Mouse (Mus musculus): ENCODE measurements around the gene Fam189a2. TPM values are rescaled to one million over a fixed set of nuclear protein-coding genes. Genes with fewer than 3 reads are reported as not detected.

Fam189a2 gene
- polyA plus RNA-seq, 1 experiment from 2014 or later, result 1.4 TPM

DNA sequence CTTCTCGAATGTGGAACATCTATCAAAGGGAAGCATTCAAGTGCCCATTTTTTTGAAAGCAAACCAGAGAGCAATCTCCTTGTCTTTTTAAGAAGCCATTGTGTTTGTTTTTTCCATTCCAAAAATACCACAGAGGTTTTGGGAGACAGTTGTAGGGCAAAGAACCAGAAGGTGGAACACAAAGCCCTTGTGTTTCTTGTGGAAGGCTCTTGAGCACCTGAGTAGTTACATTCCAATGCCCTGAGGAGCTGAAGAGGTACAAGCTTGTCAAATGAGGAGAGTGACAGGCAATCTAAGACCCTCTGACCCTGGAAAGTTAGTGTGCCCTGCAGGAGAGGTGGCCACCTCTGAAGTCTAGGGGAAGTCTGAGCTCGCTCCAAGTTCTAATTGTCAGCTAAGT, 19.7 kb upstream of the Fam189a2 start:
- Histone ChIP-seq H3K27me3 (no peaks in the 10 kb centered on the region), H3K27ac (replicated peaks) (no peak overlapping the region), H3K4me3 (no peak overlapping the region), H3K9ac (replicated peaks) (no peak overlapping the region), H3K4me2 (replicated peaks) (no peak overlapping the region), H3K9me3 (0 out of 2 replicates have a peak, but pooled peaks cover 2% of the 10 kb centered on the region), H3K36me3 (no peaks in the 10 kb centered on the region), H3K4me1 (no peaks in the 10 kb centered on the region)
- WGBS, result 78% methylated on average over 2 of the region's 2 CpGs
- no peak for ATAC-seq (ENCODE audit: low FRiP score, low read depth)

DNA sequence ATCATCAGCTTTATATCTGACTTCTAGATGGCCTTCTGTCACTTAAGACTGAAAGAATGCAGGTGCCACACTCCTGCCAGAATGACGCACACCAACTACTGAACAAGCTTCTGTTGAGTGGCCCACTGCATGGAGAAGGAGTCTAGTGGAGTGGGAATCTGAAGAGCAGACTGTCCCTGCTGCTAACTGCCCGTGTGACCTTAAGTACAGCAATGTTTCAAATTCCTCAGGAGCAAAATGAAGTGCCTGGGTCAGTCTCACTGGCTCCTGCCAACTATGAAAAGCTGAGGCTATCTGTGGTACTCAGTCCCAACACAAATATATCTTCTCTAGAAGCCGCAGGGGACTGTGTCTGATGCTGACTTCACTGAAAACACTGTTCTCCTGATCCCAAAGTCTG, 18.5 kb upstream of the Fam189a2 start:
- 74% methylated on average over 3 of the region's 3 CpGs for WGBS
- ATAC-seq (ENCODE audit: low FRiP score, low read depth), result no peak
- no peak overlapping the region for H3K4me2 ChIP-seq (replicated peaks)

DNA sequence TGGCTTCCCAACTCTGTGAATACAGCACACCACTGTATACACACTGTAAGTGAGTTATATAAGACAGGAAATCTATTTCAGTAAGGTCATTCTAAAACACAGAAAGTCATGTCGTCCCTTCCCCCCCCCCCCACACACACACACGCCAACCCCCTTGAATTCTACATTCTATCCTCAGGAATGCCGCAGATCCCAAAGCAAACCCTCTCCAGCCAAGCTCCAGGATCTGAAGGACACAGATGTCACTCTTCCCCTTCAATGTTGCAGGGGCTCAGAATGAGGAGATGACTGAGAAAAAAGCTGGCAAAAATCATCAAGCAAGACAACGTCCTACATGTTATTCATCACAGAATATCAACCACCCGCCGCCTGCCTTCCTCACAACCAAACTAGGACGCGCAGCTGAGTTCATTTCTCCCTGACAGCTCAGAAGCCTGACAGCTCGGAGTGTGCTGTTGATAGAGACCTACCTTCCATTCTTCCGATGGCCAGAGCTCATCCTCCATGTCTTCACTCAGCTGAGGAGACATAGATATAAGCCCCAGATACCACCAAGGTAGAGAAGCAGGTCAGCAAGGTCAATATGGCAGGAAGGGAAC, 15.7 kb upstream of the Fam189a2 start:
- H3K27ac ChIP-seq (replicated peaks), result no peak overlapping the region
- no peak for ATAC-seq (ENCODE audit: low FRiP score, low read depth)
- no peak overlapping the region for H3K9ac ChIP-seq (replicated peaks)
- H3K4me3 ChIP-seq, result no peak overlapping the region
- H3K36me3 ChIP-seq, result no peaks in the 10 kb centered on the region
- H3K4me1 ChIP-seq, result no peaks in the 10 kb centered on the region
- 92% methylated on average over 10 of the region's 10 CpGs for WGBS
- H3K4me2 ChIP-seq (replicated peaks), result no peak overlapping the region
- no peaks in the 10 kb centered on the region for H3K27me3 ChIP-seq
- H3K9me3 ChIP-seq, result no peaks in the 10 kb centered on the region

More for the DNA sequence above, 18.5 kb upstream of the Fam189a2 start:
- no peak overlapping the region for H3K4me3 ChIP-seq
- no peak overlapping the region for H3K27ac ChIP-seq (replicated peaks)
- H3K27me3 ChIP-seq, result no peaks in the 10 kb centered on the region
- no peaks in the 10 kb centered on the region for H3K4me1 ChIP-seq
- H3K36me3 ChIP-seq, result no peaks in the 10 kb centered on the region
- H3K9ac ChIP-seq (replicated peaks), result no peak overlapping the region
- H3K9me3 ChIP-seq, result no peaks in the 10 kb centered on the region

DNA sequence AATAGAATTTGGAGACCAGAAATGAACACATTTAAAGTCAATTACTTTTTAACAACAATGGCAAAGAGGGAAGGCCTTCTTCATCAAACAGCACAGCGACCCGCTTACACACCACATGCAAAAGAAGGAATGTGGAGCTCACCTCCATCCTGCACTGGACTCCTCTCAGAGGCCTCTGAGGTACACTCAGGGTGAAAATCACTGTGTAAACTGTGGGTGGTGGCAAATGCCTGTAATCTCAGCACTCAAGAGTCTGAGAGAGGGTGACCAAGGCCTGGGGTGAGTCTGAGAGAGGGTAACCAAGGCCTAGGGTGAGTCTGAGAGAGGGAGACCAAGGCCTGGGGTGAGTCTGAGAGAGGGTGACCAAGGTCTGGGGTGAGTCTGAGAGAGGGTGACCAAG, 11.6 kb upstream of the Fam189a2 start:
- Histone ChIP-seq H3K9ac (replicated peaks) (no peak overlapping the region), H3K9me3 (no peaks in the 10 kb centered on the region), H3K27me3 (no peaks in the 10 kb centered on the region), H3K27ac (replicated peaks) (no peak overlapping the region), H3K4me1 (no peaks in the 10 kb centered on the region), H3K4me2 (replicated peaks) (no peak overlapping the region), H3K4me3 (no peak overlapping the region), H3K36me3 (no peaks in the 10 kb centered on the region)
- ATAC-seq (ENCODE audit: low FRiP score, low read depth), result no peak
- WGBS, result 96% methylated on average over 2 of the region's 2 CpGs

DNA sequence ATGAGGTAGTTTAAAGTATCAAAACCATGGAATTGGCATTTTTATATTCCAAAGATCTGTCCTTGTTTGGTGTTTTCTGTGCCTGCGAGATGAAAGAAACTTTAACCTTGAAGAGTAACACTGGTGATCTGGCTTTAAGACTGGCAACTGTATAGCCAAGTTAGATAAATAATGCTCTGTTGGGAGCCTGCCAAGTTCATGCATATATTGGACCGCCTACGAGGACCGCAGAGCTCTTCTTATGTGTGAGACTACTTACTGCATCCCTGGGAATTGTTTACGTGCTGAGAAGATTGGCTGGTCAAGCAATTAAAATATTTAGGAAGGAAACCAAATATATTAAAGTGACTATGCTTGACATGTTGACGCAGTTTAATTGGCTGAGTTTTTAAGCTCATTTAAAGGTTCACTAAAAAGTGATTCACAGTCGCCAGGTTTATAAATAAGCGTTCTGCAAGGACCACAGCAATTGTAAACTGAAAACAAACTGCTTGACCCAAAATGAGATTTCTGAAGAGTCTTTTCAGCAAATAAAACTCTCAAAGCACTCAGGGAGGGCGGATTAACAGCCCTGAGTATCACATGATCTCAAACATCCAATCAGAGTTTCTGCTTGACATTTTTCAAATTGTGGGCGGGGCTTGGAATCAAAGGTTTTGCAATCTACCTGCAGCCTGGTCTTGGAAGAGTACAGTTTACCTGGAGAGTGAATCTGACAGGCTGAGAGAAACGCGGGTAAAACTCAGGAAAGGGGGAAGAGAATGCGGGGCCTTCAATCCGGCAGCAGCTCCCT, 8.4 kb upstream of the Fam189a2 start:
- H3K4me2 ChIP-seq (replicated peaks), result no peak overlapping the region
- H3K4me3 ChIP-seq, result no peak overlapping the region
- 79% methylated on average over 14 of the region's 14 CpGs for WGBS
- H3K9me3 ChIP-seq, result no peaks in the 10 kb centered on the region
- H3K9ac ChIP-seq (replicated peaks), result no peak overlapping the region
- peaks cover 8% of the 10 kb centered on the region; the same call in 1 of the 2 replicates for H3K4me1 ChIP-seq
- no peak overlapping the region for H3K27ac ChIP-seq (replicated peaks)
- H3K36me3 ChIP-seq, result no peaks in the 10 kb centered on the region
- peaks cover 6% of the 10 kb centered on the region; the same call in 1 of the 2 replicates for H3K27me3 ChIP-seq
- ATAC-seq (ENCODE audit: low FRiP score, low read depth), result no peak

DNA sequence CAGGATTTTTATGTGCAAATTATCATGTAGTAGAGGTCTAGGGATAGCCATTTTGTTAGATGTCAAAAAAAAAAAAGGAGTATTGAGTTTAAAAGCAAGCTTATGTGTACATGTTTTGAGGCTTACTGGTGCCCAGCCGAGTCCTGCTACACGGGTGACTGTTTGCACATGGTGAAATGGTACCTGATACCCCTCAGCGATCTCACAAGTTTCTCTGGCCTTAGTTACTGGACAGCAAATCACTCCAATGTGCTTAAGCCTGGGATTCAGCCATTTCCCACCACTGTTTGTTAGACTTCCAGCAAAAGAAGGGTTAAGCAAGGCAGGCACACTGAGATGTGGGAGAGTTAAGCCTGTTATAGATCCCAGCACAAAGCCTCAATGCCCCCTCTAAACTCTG, 3.5 kb upstream of the Fam189a2 start:
- Histone ChIP-seq H3K4me2 (replicated peaks) (no peak overlapping the region), H3K27me3 (peaks cover 34% of the 10 kb centered on the region), H3K4me1 (peaks cover 33% of the 10 kb centered on the region; the same call in 1 of the 2 replicates), H3K9ac (replicated peaks) (no peak overlapping the region), H3K27ac (replicated peaks) (no peak overlapping the region), H3K36me3 (no peaks in the 10 kb centered on the region), H3K4me3 (no peak overlapping the region), H3K9me3 (no peaks in the 10 kb centered on the region)
- no peak for ATAC-seq (ENCODE audit: low FRiP score, low read depth)
- WGBS, result 22% methylated on average over 3 of the region's 3 CpGs

DNA sequence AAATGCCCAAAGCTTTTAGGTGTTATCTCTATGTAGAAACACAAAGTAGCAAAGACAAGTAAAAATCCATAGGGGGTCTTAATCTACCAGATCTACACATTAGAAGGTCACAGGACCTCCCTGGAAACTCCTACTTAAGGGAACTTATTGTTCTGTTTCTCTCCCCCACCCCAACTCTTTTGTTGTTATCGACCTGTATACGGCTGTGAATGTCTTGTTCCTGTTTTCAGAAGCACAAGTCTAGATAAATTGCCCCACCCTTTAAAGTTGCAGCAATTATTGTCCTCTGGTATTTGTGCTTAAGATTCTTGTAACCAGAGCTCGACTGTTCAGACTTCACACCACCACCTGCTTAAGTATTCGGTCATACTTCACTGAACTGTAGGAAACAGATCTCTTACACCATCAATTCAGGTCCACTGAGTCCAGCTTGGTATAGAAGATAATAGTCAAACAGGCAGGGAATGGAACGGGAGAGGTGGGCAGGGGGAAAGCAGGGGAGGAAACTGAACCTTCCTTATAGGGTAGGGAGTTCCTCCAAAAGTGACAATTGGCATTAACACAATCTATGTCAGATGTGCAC, 1.9 kb upstream of the Fam189a2 start:
- no peaks in the 10 kb centered on the region for H3K9me3 ChIP-seq
- ATAC-seq (ENCODE audit: low FRiP score, low read depth), result no peak
- H3K4me3 ChIP-seq, result no peak overlapping the region
- no peak overlapping the region for H3K4me2 ChIP-seq (replicated peaks)
- 18% methylated on average over 5 of the region's 5 CpGs for WGBS
- no peaks in the 10 kb centered on the region for H3K36me3 ChIP-seq
- no peak overlapping the region for H3K9ac ChIP-seq (replicated peaks)
- peaks cover 41% of the 10 kb centered on the region for H3K27me3 ChIP-seq
- no peak overlapping the region for H3K27ac ChIP-seq (replicated peaks)
- peaks cover 38% of the 10 kb centered on the region; the same call in 1 of the 2 replicates for H3K4me1 ChIP-seq

DNA sequence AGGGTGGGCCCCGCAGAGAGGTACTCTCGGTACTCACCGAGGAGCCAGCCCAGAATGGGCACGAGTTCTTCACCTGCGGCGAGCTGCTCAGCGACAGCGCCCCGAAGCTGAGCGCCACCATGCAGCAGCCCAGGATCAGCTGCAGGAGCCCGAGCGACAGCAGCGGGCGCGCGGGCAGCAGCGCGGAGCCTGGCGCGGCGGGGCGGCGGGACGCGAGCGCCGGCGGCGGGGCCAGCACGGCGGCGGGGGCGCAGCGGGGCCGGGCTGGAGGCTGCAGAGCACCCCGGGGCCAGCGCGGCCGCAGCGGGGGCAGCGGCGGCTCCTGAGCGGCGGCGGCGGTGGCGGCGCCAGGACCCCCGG, 328 bp downstream of the Fam189a2 start:
- H3K9me3 ChIP-seq, result no peaks in the 10 kb centered on the region
- ATAC-seq (ENCODE audit: low FRiP score, low read depth), result peak; percentile 71
- peak overlapping the region; percentile 69 for H3K4me3 ChIP-seq
- no peaks in the 10 kb centered on the region for H3K36me3 ChIP-seq
- H3K9ac ChIP-seq (replicated peaks), result peak overlapping the region; percentile 69
- H3K27me3 ChIP-seq, result peaks cover 37% of the 10 kb centered on the region
- WGBS, result 1% methylated on average over 41 of the region's 49 CpGs
- no peak overlapping the region for H3K27ac ChIP-seq (replicated peaks)
- peaks cover 40% of the 10 kb centered on the region; the same call in 1 of the 2 replicates for H3K4me1 ChIP-seq
- H3K4me2 ChIP-seq (replicated peaks), result peak overlapping the region; percentile 94

DNA sequence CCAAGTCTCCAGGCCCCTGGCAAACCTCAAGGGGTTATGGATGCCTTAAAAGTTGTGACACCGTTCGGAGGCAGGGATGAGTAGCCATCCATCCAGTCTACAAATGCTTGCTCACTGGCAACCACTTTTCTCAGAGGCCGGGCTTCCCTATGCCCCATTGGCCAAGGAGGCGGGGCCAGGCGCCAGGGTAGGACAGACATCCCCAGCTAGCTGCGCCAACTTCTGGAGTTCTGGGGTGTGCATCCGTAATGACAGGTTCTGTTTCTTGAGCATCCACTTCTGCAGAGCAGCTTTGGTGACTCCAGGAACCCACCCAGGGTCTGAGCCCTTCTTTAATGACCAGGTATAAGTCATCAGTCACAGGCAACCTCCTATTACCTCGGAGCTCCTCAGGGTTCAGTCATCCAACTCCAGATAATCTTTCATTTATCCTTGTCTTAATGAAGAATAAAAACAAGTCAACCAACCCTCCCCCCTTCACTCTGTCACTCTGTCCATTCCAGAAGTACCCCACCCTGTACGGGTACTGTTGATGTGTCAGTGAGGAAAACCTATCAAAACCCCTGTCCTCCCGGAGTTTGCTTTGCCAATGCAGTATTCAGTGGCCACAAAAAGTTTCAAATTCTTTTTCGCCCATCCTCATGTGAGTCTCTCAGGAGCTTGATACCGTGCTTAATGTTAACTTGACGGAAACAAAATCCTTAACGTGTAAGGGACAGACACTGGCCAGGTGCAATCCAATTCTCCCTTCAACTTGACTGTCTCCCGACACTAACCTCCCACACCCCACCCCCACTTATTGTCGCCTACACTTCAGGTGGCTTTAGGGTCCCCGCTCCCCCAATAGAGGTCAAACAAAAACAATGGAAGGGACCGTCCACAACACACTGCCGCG, 956 bp downstream of the Fam189a2 start:
- no peak for ATAC-seq (ENCODE audit: low FRiP score, low read depth)
- Histone ChIP-seq H3K9ac (replicated peaks) (peak overlapping the region; percentile 69), H3K4me2 (replicated peaks) (peak overlapping the region; percentile 94), H3K4me3 (peak overlapping the region; percentile 69), H3K36me3 (no peaks in the 10 kb centered on the region), H3K27me3 (peaks cover 35% of the 10 kb centered on the region), H3K9me3 (no peaks in the 10 kb centered on the region), H3K4me1 (peaks cover 45% of the 10 kb centered on the region; the same call in 1 of the 2 replicates), H3K27ac (replicated peaks) (no peak overlapping the region)
- WGBS, result 11% methylated on average over 20 of the region's 20 CpGs

DNA sequence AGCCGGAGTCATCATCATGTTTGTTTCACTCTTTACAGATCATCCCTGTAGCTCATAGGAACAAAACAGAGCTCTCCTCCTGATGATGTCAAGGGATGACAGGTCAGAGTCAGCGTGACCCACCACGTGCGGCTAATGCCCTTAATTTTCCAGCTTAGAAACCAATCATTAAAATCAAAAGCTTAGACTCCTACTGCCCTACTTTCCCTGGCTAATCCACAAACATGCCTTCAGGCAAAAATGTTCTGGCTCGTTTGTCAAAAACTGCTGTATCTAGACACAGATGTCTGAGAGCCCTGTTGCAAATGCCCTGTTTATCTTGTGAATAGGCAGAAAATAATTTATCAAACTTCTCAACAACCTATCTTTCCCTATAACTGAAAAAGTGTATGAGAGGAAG, 4.9 kb downstream of the Fam189a2 start:
- Histone ChIP-seq H3K9ac (replicated peaks) (no peak overlapping the region), H3K27me3 (peaks cover 27% of the 10 kb centered on the region; the same call in 1 of the 2 replicates), H3K9me3 (no peaks in the 10 kb centered on the region), H3K27ac (replicated peaks) (no peak overlapping the region), H3K4me1 (peaks cover 33% of the 10 kb centered on the region), H3K4me2 (replicated peaks) (no peak overlapping the region), H3K4me3 (no peak overlapping the region), H3K36me3 (no peaks in the 10 kb centered on the region)
- WGBS, result 48% methylated on average over 5 of the region's 5 CpGs
- ATAC-seq (ENCODE audit: low FRiP score, low read depth), result no peak

DNA sequence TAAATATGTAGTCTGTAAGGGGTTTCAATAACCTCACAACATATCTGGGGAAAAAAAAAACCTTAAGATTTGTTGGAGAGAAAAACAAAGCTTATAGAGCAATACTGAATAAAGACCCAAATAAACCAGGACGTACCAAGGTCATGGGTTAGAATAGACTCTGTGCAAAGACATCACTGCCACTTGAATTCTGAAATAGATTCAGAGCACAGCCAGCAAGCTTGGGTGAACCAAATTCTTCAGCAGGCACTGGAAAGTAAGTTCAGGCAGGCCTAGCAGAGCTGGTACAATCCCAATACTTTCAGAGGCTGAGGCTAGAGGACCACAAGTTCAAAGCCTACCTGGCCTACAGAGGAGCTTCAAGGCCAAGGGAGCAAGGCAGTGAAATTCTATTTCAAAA, 6.2 kb downstream of the Fam189a2 start:
- WGBS, result 32% methylated on average over 1 of the region's 1 CpGs
- Histone ChIP-seq H3K4me1 (peaks cover 26% of the 10 kb centered on the region), H3K9ac (replicated peaks) (no peak overlapping the region), H3K36me3 (no peaks in the 10 kb centered on the region), H3K4me3 (no peak overlapping the region), H3K27ac (replicated peaks) (peak overlapping the region; percentile 54), H3K4me2 (replicated peaks) (no peak overlapping the region), H3K27me3 (peaks cover 20% of the 10 kb centered on the region; the same call in 1 of the 2 replicates), H3K9me3 (no peaks in the 10 kb centered on the region)
- no peak for ATAC-seq (ENCODE audit: low FRiP score, low read depth)

All from midbrain, embryonic 12.5 days (tissue).